Mouse (Mus musculus): ENCODE data around the gene Srrm2. TPM values are rescaled to one million over a fixed set of nuclear protein-coding genes. Genes with fewer than 3 reads are reported as not detected.

Gene Srrm2
- 509 and 515 TPM in 2 replicates for polyA plus RNA-seq (2016; fragmentation: Nextera tagmentation; extraction: Ambion mirVana)

GRCm38 (mm10) chr17:23790269-23791078 is at the start of gene Srrm2:
TSS of gene Srrm2 (plus strand) at chr17:23790532.
- peaks cover 33% of the 10 kb centered on the region for H3K4me1 ChIP-seq
- DNase-seq (ENCODE audit: low spot score), result peak; percentile 81
- H3K36me3 ChIP-seq, result 0 out of 2 replicates have a peak, but pooled peaks cover 2% of the 10 kb centered on the region
- peak within 1 kb of the TSS; percentile 50 for H3K4me3 ChIP-seq
- no peaks in the 10 kb centered on the region for H3K9me3 ChIP-seq (replicated peaks)
- peak within 1 kb of the TSS; percentile 87 for H3K27ac ChIP-seq (replicated peaks)
- no peaks in the 10 kb centered on the region for H3K27me3 ChIP-seq (ENCODE audit: low read depth, poor library complexity, severe bottlenecking)
- 2% methylated on average over 29 of the region's 29 CpGs for WGBS

- 0 out of 2 replicates have a peak, but pooled peaks cover 2% of the 10 kb centered on the region for H3K9me3 ChIP-seq (replicated peaks)
- H3K4me1 ChIP-seq, result peaks cover 63% of the 10 kb centered on the region
- H3K36me3 ChIP-seq, result peaks cover 25% of the 10 kb centered on the region
- WGBS, result 5% methylated on average over 13 of the region's 13 CpGs
- DNase-seq (ENCODE audit: low spot score), result no peak
- H3K27ac ChIP-seq (replicated peaks), result peak within 1 kb of the TSS; percentile 89
- H3K4me3 ChIP-seq, result peak within 1 kb of the TSS; percentile 80
- peaks cover 89% of the 10 kb centered on the region for H3K27me3 ChIP-seq (ENCODE audit: low read depth, poor library complexity, severe bottlenecking)
Observed at GRCm38 (mm10) chr17:23740598-23741021, 49.7 kb upstream of the Srrm2 start, which contains the start of gene Paqr4. TSS of gene Paqr4 (minus strand) at chr17:23740867.

GRCm38 (mm10) chr17:23741359-23742209 is 48.7 kb upstream of the Srrm2 start:
- DNase-seq (ENCODE audit: low spot score), result no peak
- Histone ChIP-seq H3K36me3 (peaks cover 15% of the 10 kb centered on the region), H3K4me3 (peak overlapping the region; percentile 37; the same call in 1 of the 2 replicates), H3K27me3 (ENCODE audit: low read depth, poor library complexity, severe bottlenecking) (peaks cover 98% of the 10 kb centered on the region), H3K27ac (replicated peaks) (no peak overlapping the region), H3K4me1 (peaks cover 73% of the 10 kb centered on the region), H3K9me3 (replicated peaks) (0 out of 2 replicates have a peak, but pooled peaks cover 2% of the 10 kb centered on the region)
- WGBS, result 52% methylated on average over 38 of the region's 38 CpGs

GRCm38 (mm10) chr17:23742210-23742793 is 48.0 kb upstream of the Srrm2 start:
- Histone ChIP-seq H3K36me3 (peaks cover 8% of the 10 kb centered on the region), H3K4me3 (peak overlapping the region; percentile 37), H3K9me3 (replicated peaks) (0 out of 2 replicates have a peak, but pooled peaks cover 2% of the 10 kb centered on the region), H3K27ac (replicated peaks) (no peak overlapping the region), H3K27me3 (ENCODE audit: low read depth, poor library complexity, severe bottlenecking) (peaks cover 98% of the 10 kb centered on the region), H3K4me1 (peaks cover 73% of the 10 kb centered on the region)
- peak; percentile 36 for DNase-seq (ENCODE audit: low spot score)
- 6% methylated on average over 44 of the region's 44 CpGs for WGBS

GRCm38 (mm10) chr17:23742941-23743340 is 47.4 kb upstream of the Srrm2 start:
- 69% methylated on average over 12 of the region's 12 CpGs for WGBS
- DNase-seq (ENCODE audit: low spot score), result no peak
- no peak overlapping the region for H3K27ac ChIP-seq (replicated peaks)
- 0 out of 2 replicates have a peak overlapping the region, but pooled peaks have one; percentile 37 for H3K4me3 ChIP-seq
- 0 out of 2 replicates have a peak, but pooled peaks cover 2% of the 10 kb centered on the region for H3K9me3 ChIP-seq (replicated peaks)
- H3K27me3 ChIP-seq (ENCODE audit: low read depth, poor library complexity, severe bottlenecking), result peaks cover 98% of the 10 kb centered on the region
- peaks cover 1% of the 10 kb centered on the region; the same call in 1 of the 2 replicates for H3K36me3 ChIP-seq
- peaks cover 66% of the 10 kb centered on the region for H3K4me1 ChIP-seq

GRCm38 (mm10) chr17:23744076-23744475 is 46.3 kb upstream of the Srrm2 start:
- 24% methylated on average over 8 of the region's 8 CpGs for WGBS
- 0 out of 2 replicates have a peak, but pooled peaks cover 2% of the 10 kb centered on the region for H3K9me3 ChIP-seq (replicated peaks)
- DNase-seq (ENCODE audit: low spot score), result no peak
- H3K4me1 ChIP-seq, result peaks cover 56% of the 10 kb centered on the region
- peak overlapping the region; percentile 52; the same call in 1 of the 2 replicates for H3K4me3 ChIP-seq
- H3K27ac ChIP-seq (replicated peaks), result no peak overlapping the region
- H3K36me3 ChIP-seq, result no peaks in the 10 kb centered on the region
- peaks cover 95% of the 10 kb centered on the region for H3K27me3 ChIP-seq (ENCODE audit: low read depth, poor library complexity, severe bottlenecking)

- no peak for DNase-seq (ENCODE audit: low spot score)
- Histone ChIP-seq H3K9me3 (replicated peaks) (0 out of 2 replicates have a peak, but pooled peaks cover 2% of the 10 kb centered on the region), H3K4me3 (peak overlapping the region; percentile 52), H3K4me1 (peaks cover 52% of the 10 kb centered on the region), H3K27me3 (ENCODE audit: low read depth, poor library complexity, severe bottlenecking) (peaks cover 90% of the 10 kb centered on the region), H3K27ac (replicated peaks) (no peak overlapping the region), H3K36me3 (no peaks in the 10 kb centered on the region)
- 3% methylated on average over 14 of the region's 14 CpGs for WGBS
Observed at GRCm38 (mm10) chr17:23744651-23745050, 45.7 kb upstream of the Srrm2 start.

- Histone ChIP-seq H3K9me3 (replicated peaks) (0 out of 2 replicates have a peak, but pooled peaks cover 2% of the 10 kb centered on the region), H3K36me3 (peaks cover under 1% of the 10 kb centered on the region; the same call in 1 of the 2 replicates), H3K27ac (replicated peaks) (0 out of 2 replicates have a peak within 1 kb of the TSS, but pooled peaks have one; percentile 49), H3K4me1 (peaks cover 45% of the 10 kb centered on the region), H3K4me3 (peak within 1 kb of the TSS; percentile 52), H3K27me3 (ENCODE audit: low read depth, poor library complexity, severe bottlenecking) (peaks cover 82% of the 10 kb centered on the region)
- under 1% methylated on average over 43 of the region's 45 CpGs for WGBS
- peak; percentile 33 for DNase-seq (ENCODE audit: low spot score)
Observed at GRCm38 (mm10) chr17:23745301-23746251, 44.8 kb upstream of the Srrm2 start, which contains the start of gene Kremen2. TSS of gene Kremen2 (minus strand) at chr17:23745833.

GRCm38 (mm10) chr17:23746311-23746710 is 44.0 kb upstream of the Srrm2 start:
- Histone ChIP-seq H3K36me3 (peaks cover 6% of the 10 kb centered on the region), H3K9me3 (replicated peaks) (0 out of 2 replicates have a peak, but pooled peaks cover 1% of the 10 kb centered on the region), H3K4me3 (peak overlapping the region; percentile 52), H3K4me1 (peaks cover 41% of the 10 kb centered on the region), H3K27me3 (ENCODE audit: low read depth, poor library complexity, severe bottlenecking) (peaks cover 74% of the 10 kb centered on the region), H3K27ac (replicated peaks) (0 out of 2 replicates have a peak overlapping the region, but pooled peaks have one; percentile 49)
- DNase-seq (ENCODE audit: low spot score), result peak; percentile 37
- 2% methylated on average over 12 of the region's 12 CpGs for WGBS

GRCm38 (mm10) chr17:23746767-23747166 is 43.6 kb upstream of the Srrm2 start:
- DNase-seq (ENCODE audit: low spot score), result no peak
- 76% methylated on average over 3 of the region's 3 CpGs for WGBS
- peaks cover 70% of the 10 kb centered on the region for H3K27me3 ChIP-seq (ENCODE audit: low read depth, poor library complexity, severe bottlenecking)
- no peaks in the 10 kb centered on the region for H3K9me3 ChIP-seq (replicated peaks)
- H3K4me3 ChIP-seq, result no peak overlapping the region
- H3K4me1 ChIP-seq, result peaks cover 41% of the 10 kb centered on the region
- no peak overlapping the region for H3K27ac ChIP-seq (replicated peaks)
- H3K36me3 ChIP-seq, result peaks cover 11% of the 10 kb centered on the region

GRCm38 (mm10) chr17:23747471-23747870 is 42.9 kb upstream of the Srrm2 start:
- 82% methylated on average over 3 of the region's 3 CpGs for WGBS
- H3K27me3 ChIP-seq (ENCODE audit: low read depth, poor library complexity, severe bottlenecking), result peaks cover 63% of the 10 kb centered on the region

More at GRCm38 (mm10) chr17:23747471-23747870, 42.9 kb upstream of the Srrm2 start:
- no peak overlapping the region for H3K27ac ChIP-seq (replicated peaks)
- H3K36me3 ChIP-seq, result peaks cover 18% of the 10 kb centered on the region
- peaks cover 35% of the 10 kb centered on the region for H3K4me1 ChIP-seq
- no peak for DNase-seq (ENCODE audit: low spot score)
- H3K4me3 ChIP-seq, result no peak overlapping the region
- H3K9me3 ChIP-seq (replicated peaks), result no peaks in the 10 kb centered on the region

Measured in midbrain, embryonic 10.5 days (tissue).